Mouse (Mus musculus) testis, adult 2 months (tissue): ENCODE measurements at regions not wholly inside any gene's neighbourhood (a gene's known extent, or its start where the extent isn't known, plus 50 kb on each side); places are given as distances from the start of the nearest gene placed in this dataset.

ENCODE experiments used
- H3K27ac ChIP-seq: fragments of 200-500 bp; 2 replicates; pipeline ENCODE4 v1.5.1; 2012; ENCODE audit warnings: low read depth, low read length; ENCODE audit not compliant: control insufficient read depth, insufficient read depth
- H3K27me3 ChIP-seq: fragments of 200-500 bp; 2 replicates; pipeline ENCODE4 v1.6.1; 2012; ENCODE audit warnings: mild to moderate bottlenecking, low read length, moderate library complexity; ENCODE audit not compliant: control insufficient read depth, insufficient read depth
- H3K36me3 ChIP-seq: fragments of 200-500 bp; 2 replicates; pipeline ENCODE4 v1.6.1; 2012; ENCODE audit warnings: mild to moderate bottlenecking, low read length; ENCODE audit not compliant: control insufficient read depth, insufficient read depth
- H3K4me1 ChIP-seq: fragments of 200-500 bp; 2 replicates; pipeline ENCODE4 v1.6.1; 2012; ENCODE audit warnings: low read length; ENCODE audit not compliant: control insufficient read depth, insufficient read depth
- H3K4me3 ChIP-seq: fragments of 200-500 bp; 2 replicates; pipeline ENCODE4 v1.5.1; 2012; ENCODE audit warnings: low read depth, mild to moderate bottlenecking, low read length, moderate library complexity, mixed read lengths; ENCODE audit not compliant: control insufficient read depth
- CTCF ChIP-seq: fragments of 200-500 bp; IDR thresholded peaks from 2 replicates; pipeline ENCODE4 v1.5.1; 2012; ENCODE audit warnings: low read depth, mild to moderate bottlenecking, inconsistent platforms, low read length, moderate library complexity; ENCODE audit not compliant: control insufficient read depth, insufficient read depth, insufficient replicate concordance
- POLR2A ChIP-seq: fragments of 200-500 bp; IDR thresholded peaks from 2 replicates; pipeline ENCODE4 v1.6.1; 2012; ENCODE audit warnings: low read depth, mild to moderate bottlenecking, inconsistent platforms, low read length, moderate library complexity; ENCODE audit not compliant: control insufficient read depth

DNA sequence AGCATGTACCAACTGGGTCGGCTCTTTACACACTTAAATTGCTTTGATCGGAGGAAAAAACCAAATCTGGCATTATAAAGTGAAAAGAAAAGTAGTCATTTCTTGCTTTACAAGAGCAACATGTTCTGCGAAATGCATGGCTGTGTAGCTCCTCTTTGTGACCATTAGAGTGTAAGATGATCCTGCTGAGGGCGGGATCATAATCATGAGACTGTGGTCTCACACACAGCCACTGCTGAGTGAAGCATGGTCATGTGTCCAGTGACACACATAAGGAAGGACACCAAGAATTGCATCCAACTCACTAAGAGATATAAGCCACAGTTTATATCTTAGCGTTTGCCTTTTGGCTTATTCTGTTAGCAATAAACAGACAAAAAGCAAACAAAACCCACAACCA lies 53.8 kb upstream of the C1qtnf3 start:
- Histone ChIP-seq H3K4me3 (no peak overlapping the region), H3K36me3 (no peaks in the 10 kb centered on the region), H3K27ac (no peak overlapping the region), H3K4me1 (no peaks in the 10 kb centered on the region), H3K27me3 (no peaks in the 10 kb centered on the region)
- TF ChIP-seq CTCF (no peak), POLR2A (no peak)

DNA sequence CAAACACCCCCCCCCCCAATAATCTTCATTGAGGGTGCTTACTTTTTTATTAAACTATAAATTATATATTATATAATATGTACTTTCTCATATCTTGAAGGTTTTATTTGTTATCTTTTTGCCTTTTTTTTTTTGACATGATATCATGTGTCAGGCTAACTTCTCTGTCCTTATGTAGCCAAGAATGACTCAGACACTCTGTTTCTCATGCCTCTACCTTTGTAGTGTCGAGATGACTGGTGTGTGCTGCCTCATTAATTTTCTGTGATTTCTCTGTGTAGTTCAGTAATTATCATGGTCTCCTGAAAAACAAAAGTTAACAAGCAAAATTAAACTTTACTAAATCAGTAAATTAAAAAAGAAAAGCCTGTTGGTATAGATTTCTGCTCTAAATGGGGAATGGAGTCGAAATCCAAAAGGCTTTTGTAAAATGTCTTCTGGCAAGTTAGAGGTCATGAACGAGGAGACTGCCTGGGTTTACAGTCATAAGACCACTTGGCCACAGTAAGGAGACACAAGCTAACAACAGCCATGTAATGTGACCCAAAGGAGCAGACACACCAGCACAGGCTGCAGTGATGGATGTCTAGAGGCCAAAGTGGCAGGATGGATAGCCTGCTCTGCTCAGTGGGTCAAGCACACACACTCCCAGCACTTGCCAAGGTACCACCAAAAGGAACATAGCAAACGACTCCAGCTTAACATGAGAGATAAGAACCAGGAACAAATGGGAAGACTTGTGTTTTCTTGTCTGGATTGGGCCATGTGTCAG lies 53.2 kb upstream of the C1qtnf3 start:
- no peaks in the 10 kb centered on the region for H3K27me3 ChIP-seq
- TF ChIP-seq CTCF = no peak
- no peak for TF ChIP-seq POLR2A
- H3K4me3 ChIP-seq = no peak overlapping the region
- no peaks in the 10 kb centered on the region for H3K36me3 ChIP-seq
- H3K4me1 ChIP-seq = no peaks in the 10 kb centered on the region
- no peak overlapping the region for H3K27ac ChIP-seq

DNA sequence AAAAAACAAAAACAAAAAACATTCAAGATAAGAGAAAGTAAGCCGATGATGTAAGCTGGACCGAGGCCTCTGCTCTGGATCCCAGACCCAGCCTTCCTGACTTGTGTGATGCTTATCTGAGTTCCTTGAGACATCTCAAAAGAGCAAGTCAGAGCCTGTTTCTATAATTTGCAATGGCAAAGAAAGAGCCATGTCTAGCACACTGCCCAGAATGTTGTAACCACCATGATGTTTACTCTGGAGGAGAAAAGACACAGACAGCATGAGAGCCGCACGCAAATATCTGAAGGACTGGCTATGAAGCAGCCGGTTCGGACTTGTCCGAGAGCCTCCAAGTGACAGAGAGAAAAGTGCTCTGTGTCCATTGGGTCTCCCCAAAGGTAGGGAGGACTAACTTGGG lies 52.2 kb upstream of the C1qtnf3 start:
- Histone ChIP-seq H3K4me1 (no peaks in the 10 kb centered on the region), H3K27me3 (no peaks in the 10 kb centered on the region), H3K4me3 (no peak overlapping the region), H3K27ac (no peak overlapping the region), H3K36me3 (no peaks in the 10 kb centered on the region)
- TF ChIP-seq CTCF (no peak), POLR2A (no peak)

DNA sequence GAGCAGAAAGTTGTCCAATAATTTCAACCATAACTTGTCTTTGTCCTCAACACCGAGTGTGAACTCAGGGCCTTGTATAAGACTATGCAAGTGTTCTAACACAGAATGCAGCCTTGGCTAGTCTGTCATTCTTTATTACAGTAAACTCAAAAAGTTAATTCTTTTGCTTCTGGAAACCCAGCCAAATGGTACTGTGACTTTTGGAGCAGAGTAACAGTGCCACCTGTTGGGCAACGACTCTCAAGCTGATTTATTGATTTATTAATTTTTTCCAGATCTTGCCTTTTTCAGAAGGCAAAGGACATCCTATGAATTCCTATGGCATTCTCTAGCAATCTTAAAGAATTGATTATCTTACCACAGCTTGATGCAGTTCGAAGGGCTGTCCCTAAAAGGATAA lies 51.1 kb upstream of the C1qtnf3 start:
- Histone ChIP-seq H3K4me3 (no peak overlapping the region), H3K4me1 (no peaks in the 10 kb centered on the region), H3K36me3 (no peaks in the 10 kb centered on the region), H3K27ac (no peak overlapping the region), H3K27me3 (no peaks in the 10 kb centered on the region)
- TF ChIP-seq POLR2A (no peak), CTCF (no peak)

DNA sequence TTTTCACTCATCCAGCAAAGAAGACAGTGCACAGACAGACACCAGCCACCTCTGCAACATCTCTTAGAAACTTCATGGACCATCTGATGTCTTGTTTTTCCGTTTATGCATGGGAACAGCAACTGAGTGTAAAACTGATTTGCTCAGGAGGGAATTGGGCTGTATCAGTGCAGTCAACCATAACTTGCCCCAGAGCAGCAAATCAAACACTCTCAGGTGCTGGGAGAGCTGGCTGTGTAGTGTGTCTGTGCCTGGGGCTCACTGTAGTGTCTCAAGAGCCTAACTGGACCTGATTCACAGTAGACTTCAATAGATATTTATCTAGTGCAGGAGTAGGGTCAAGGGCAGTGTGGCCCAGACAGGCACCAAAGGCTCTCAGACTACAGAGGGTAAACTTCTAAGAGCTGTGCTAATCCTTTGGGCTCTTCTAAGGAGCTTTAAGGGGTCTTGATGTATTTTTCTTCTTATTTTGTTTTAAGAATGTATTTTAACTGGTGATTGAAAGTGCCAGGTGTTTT lies 50.3 kb upstream of the C1qtnf3 start:
- no peak overlapping the region for H3K4me3 ChIP-seq
- H3K27me3 ChIP-seq = no peaks in the 10 kb centered on the region
- H3K36me3 ChIP-seq = no peaks in the 10 kb centered on the region
- no peak overlapping the region for H3K27ac ChIP-seq
- no peaks in the 10 kb centered on the region for H3K4me1 ChIP-seq
- TF ChIP-seq CTCF = no peak
- TF ChIP-seq POLR2A = no peak
